Mouse (Mus musculus) urinary bladder, adult 18-20 months (tissue): ENCODE data around the gene Osgep.
"Not testable (repeated sequence)": the region's sequence is repeated elsewhere in the genome, so short reads cannot be mapped to it uniquely, and the experiment has no call there.

ENCODE experiments used
- DNase-seq, 2 experiments: peaks; one replicate each; pipeline ENCODE4 v3.0.0; 2022; ENCODE audit warnings: low spot score in 2 of 2, mixed read lengths in 2 of 2

The Osgep gene

GRCm38 (mm10) chr14:50931493-50932020 is 6.9 kb upstream of the Osgep start:
- DNase-seq, result no peak

- DNase-seq, result peak; percentile 99
Observed at GRCm38 (mm10) chr14:50930754-50931492, 6.2 kb upstream of the Osgep start, which contains the start of the genes Pip4p1 and Pnp. Pip4p1 (minus strand) TSS chr14:50930856. Pnp (plus strand) TSS chr14:50931082.

GRCm38 (mm10) chr14:50930377-50930753 is 5.7 kb upstream of the Osgep start:
- DNase-seq, result peak; percentile 52 to 70

GRCm38 (mm10) chr14:50929951-50930350 is 5.3 kb upstream of the Osgep start:
- DNase-seq, result no peak

- DNase-seq, result no peak
Observed at GRCm38 (mm10) chr14:50927366-50927765, 2.7 kb upstream of the Osgep start.

GRCm38 (mm10) chr14:50925111-50925920 is 623 bp upstream of the Osgep start:
- DNase-seq, result no peak

- DNase-seq, result not testable (repeated sequence)
Observed at GRCm38 (mm10) chr14:50923437-50923836, 1.3 kb downstream of the Osgep start.

- DNase-seq, result no peak
Observed at GRCm38 (mm10) chr14:50911356-50911755, 13.3 kb downstream of the Osgep start.

GRCm38 (mm10) chr14:50908126-50908525 is 16.6 kb downstream of the Osgep start:
- DNase-seq, result no peak

- DNase-seq, result not testable (repeated sequence)
Observed at GRCm38 (mm10) chr14:50905327-50905726, 19.4 kb downstream of the Osgep start.

GRCm38 (mm10) chr14:50904828-50905129 is 19.9 kb downstream of the Osgep start:
- no peak for DNase-seq

- no peak for DNase-seq
Observed at GRCm38 (mm10) chr14:50903973-50904827, 20.5 kb downstream of the Osgep start.

GRCm38 (mm10) chr14:50897992-50898391 is 26.7 kb downstream of the Osgep start:
- not testable (repeated sequence) for DNase-seq

GRCm38 (mm10) chr14:50897374-50897765 is 27.3 kb downstream of the Osgep start, which contains the start of gene Klhl33:
Klhl33 (minus strand) TSS chr14:50897507.
- no peak for DNase-seq

GRCm38 (mm10) chr14:50896747-50897373 is 27.8 kb downstream of the Osgep start:
- peak in 1 of 2 experiments; percentile 7 for DNase-seq

- peak; percentile 33 to 62 for DNase-seq
Observed at GRCm38 (mm10) chr14:50895985-50896746, 28.5 kb downstream of the Osgep start.

- no peak for DNase-seq
Observed at GRCm38 (mm10) chr14:50895407-50895806, 29.3 kb downstream of the Osgep start.

- no peak for DNase-seq
Observed at GRCm38 (mm10) chr14:50892541-50893459, 31.9 kb downstream of the Osgep start.

GRCm38 (mm10) chr14:50892091-50892490 is 32.6 kb downstream of the Osgep start:
- DNase-seq, result no peak
